Mouse (Mus musculus) bone marrow macrophage, adult 2 months (primary cell): ENCODE measurements around the gene Haspin.

Experiments used
- CTCF ChIP-seq: IDR thresholded peaks from 2 replicates; pipeline ENCODE4 v1.5.1; 2012; ENCODE audit warnings: low read depth, mild to moderate bottlenecking, low read length, moderate library complexity
- POLR2A ChIP-seq: IDR thresholded peaks from 2 replicates; pipeline ENCODE4 v1.6.1; 2012; ENCODE audit warnings: mild to moderate bottlenecking, low read depth, low read length, borderline replicate concordance

- TF ChIP-seq CTCF, result no peak
- TF ChIP-seq POLR2A, result no peak
These were observed 32.8 kb downstream of the Haspin start for GRCm38 (mm10) chr11:73105246-73105645.
